Mouse (Mus musculus): ENCODE results near the gene Tlr2.
A peak's percentile ranks its signal among the peaks of the same experiment; 100 is the strongest.
"Not testable (repeated sequence)": the region's sequence is repeated elsewhere in the genome, so short reads cannot be mapped to it uniquely, and the experiment has no call there.

Tlr2 gene

GRCm38 (mm10) chr3:83841095-83841850, at the start of gene Tlr2:
TSS of gene Tlr2 (minus strand) at chr3:83841767.
- peak; percentile 31 for DNase-seq (ENCODE audit: low read depth, low spot score)

GRCm38 (mm10) chr3:83885163-83885562, 43.6 kb upstream of the Tlr2 start:
- no peak for DNase-seq (ENCODE audit: low read depth, low spot score)

- not testable (repeated sequence) for DNase-seq (ENCODE audit: low read depth, low spot score)
Measured at GRCm38 (mm10) chr3:83879261-83880050, 37.9 kb upstream of the Tlr2 start.

GRCm38 (mm10) chr3:83878801-83879200, 37.2 kb upstream of the Tlr2 start:
- no peak for DNase-seq (ENCODE audit: low read depth, low spot score)

- no peak for DNase-seq (ENCODE audit: low read depth, low spot score)
Measured at GRCm38 (mm10) chr3:83876299-83876698, 34.7 kb upstream of the Tlr2 start.

GRCm38 (mm10) chr3:83875078-83875477, 33.5 kb upstream of the Tlr2 start:
- not testable (repeated sequence) for DNase-seq (ENCODE audit: low read depth, low spot score)

DNA sequence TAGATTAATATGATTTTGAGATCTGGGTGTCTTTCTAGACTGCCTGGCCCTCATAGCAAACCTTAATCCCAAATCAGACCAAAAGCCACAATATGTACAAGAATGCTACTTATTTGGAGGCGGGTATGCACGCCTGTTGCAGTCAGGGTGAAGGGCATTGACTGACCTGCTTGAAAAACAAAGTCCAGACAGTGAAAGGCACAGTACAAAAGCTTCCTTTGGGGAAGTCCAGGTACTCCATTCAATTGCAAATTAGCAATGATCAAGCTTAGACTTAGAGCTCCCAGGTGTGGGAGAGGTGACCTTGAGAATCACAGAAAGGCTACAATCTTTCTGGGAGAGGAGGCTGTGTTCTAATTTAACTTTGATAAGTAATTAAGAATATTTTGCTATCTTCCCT, 31.3 kb upstream of the Tlr2 start:
- DNase-seq (ENCODE audit: low read depth, low spot score): not testable (repeated sequence)

- DNase-seq (ENCODE audit: low read depth, low spot score): not testable (repeated sequence)
Measured at GRCm38 (mm10) chr3:83871962-83872361, 30.4 kb upstream of the Tlr2 start.

- DNase-seq (ENCODE audit: low read depth, low spot score): not testable (repeated sequence)
Measured at GRCm38 (mm10) chr3:83871559-83871958, 30.0 kb upstream of the Tlr2 start.

- no peak for DNase-seq (ENCODE audit: low read depth, low spot score)
Measured at GRCm38 (mm10) chr3:83869776-83870175, 28.2 kb upstream of the Tlr2 start.

DNA sequence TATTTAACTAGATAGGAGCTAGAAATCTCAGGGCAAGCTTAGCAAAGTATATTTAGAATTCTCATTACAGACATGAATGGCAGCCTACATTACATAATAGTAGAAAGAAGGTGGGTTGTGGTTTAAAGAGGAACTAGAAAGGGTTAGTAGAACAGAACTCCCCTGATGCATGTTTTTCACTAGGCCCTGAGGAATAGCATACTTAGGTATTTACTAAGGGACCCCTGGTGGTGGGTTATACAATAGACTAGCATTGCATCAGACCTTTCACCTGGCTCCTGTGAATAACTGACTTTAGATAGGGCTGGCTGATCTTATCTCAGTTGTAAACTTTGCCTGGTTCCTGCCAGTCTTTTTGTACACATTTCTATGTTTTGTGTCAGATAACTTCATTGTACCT, 25.5 kb upstream of the Tlr2 start:
- DNase-seq (ENCODE audit: low read depth, low spot score): not testable (repeated sequence)

- DNase-seq (ENCODE audit: low read depth, low spot score): no peak
Measured at GRCm38 (mm10) chr3:83865216-83865615, 23.6 kb upstream of the Tlr2 start.

DNA sequence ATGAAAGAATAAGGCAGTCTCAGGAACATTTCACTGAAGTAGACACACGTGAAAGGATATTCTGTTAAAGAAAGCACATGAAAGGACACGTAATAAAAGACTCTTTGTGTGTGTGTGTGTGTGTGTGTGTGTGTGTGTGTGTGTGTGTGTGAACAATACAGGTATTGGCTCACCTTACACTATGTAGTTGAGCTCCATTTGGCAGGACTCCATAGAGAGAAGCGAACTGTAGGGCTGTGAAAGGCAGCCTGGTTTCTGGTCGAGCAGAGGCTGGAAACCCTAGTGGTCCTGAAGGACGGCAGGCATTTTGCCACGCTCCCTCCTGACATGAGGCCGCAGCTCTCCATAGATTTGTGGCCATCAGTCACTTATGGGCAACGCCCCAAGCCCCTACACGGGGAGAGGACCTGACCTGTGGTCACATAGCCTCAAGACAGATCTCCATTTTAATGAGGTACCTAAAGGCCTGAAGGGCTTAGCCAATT, 22.5 kb upstream of the Tlr2 start:
- no peak for DNase-seq (ENCODE audit: low read depth, low spot score)

DNA sequence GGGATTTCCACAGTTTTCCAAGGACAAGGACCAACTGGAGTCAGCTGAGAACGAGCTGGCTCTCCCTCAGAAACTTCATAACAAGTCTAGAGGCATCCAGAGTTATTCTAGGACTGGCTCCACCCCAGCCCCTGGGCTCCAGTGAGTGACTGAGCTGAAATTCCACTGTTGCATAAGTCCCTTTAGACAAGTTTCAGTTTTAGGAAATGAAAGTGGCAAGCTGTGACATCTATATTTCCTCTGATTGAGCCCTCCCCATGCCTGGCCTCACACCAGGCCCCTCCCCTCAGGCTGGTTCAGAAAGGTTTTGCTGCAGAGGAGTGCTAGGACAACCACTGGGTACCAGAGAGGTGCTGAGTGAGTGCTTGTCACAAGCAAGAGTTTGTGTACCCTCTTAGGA, 21.4 kb upstream of the Tlr2 start:
- no peak for DNase-seq (ENCODE audit: low read depth, low spot score)

DNA sequence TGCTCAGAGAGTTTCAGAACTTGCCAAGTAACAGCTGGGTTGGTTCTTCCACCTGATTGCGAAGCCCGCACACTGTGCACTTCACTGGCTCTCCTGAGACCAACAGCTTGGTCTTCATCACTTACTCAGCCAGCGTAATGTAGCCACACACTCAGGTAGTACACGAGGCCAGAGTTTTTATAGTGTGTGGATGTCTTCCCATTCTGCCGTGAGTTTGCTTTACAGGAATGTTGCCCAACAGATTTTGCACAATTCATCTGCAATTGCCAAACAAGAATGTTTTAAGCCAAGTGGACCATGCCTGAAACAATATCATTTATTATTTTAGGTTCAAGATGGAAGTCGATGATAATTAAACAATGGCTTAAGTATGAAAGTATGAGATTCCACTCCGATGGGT, 18.0 kb upstream of the Tlr2 start:
- DNase-seq (ENCODE audit: low read depth, low spot score): no peak

GRCm38 (mm10) chr3:83859071-83859470, 17.5 kb upstream of the Tlr2 start:
- DNase-seq (ENCODE audit: low read depth, low spot score): no peak

GRCm38 (mm10) chr3:83857621-83858020, 16.1 kb upstream of the Tlr2 start:
- no peak for DNase-seq (ENCODE audit: low read depth, low spot score)

- no peak for DNase-seq (ENCODE audit: low read depth, low spot score)
Measured at GRCm38 (mm10) chr3:83855643-83856042, 14.1 kb upstream of the Tlr2 start.

GRCm38 (mm10) chr3:83849341-83849740, 7.8 kb upstream of the Tlr2 start:
- no peak for DNase-seq (ENCODE audit: low read depth, low spot score)

DNA sequence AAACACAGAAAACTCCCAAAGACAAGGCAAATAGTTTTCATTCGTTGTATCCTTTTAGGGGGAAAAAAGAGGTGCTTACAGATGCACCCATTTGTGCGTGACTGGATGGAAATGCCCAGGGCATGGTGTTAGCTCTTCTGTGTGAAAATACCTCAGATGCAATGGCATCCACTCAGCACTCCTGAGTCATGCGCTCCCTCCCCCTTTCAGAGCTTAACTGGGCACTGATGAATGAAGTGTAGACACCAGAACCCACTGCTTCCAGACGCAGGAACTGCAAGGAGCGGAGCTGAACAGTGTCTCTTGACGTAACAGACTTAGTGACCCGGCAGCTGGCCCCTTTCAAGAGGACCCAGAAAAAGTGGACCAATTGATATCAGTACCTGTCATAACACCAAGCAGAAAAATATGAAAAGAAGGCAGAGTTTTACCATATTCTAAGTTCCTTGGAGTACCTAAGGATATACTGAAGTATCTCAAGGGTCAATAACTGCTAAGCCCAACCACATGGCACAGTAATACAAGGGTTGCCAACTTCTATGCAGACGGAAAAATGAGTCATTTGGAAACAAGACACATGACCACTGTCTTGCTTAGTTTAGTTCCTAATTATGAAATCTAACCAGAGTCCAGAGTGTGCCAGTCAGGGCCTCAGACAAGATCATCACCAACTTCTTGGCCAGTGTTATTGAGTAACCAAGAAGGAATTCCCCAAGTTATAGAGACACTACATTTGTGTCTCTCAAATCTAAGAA, 3.4 kb upstream of the Tlr2 start:
- DNase-seq (ENCODE audit: low read depth, low spot score): no peak

- no peak for DNase-seq (ENCODE audit: low read depth, low spot score)
Measured at GRCm38 (mm10) chr3:83839477-83839876, 2.1 kb downstream of the Tlr2 start.

GRCm38 (mm10) chr3:83836685-83837084, 4.9 kb downstream of the Tlr2 start:
- DNase-seq (ENCODE audit: low read depth, low spot score): no peak
